Mouse (Mus musculus): ENCODE measurements around the gene Zc3h12b. TPM values are rescaled to one million over a fixed set of nuclear protein-coding genes. Genes with fewer than 3 reads are reported as not detected.

The Zc3h12b gene
- 0.51 and 0.91 TPM in 2 replicates for polyA plus RNA-seq (2011; ENCODE audit: insufficient read depth, insufficient read length, low read depth, missing spikeins)

GRCm38 (mm10) chrX:95711227-95712111 is at the start of gene Zc3h12b:
TSS of gene Zc3h12b (plus strand) at chrX:95711678.
- Histone ChIP-seq H3K27me3 (ENCODE audit: control insufficient read depth, insufficient read depth, low read length, poor library complexity, severe bottlenecking) (no peaks in the 10 kb centered on the region), H3K27ac (ENCODE audit: insufficient read depth, low read length) (no peak within 1 kb of the TSS), H3K36me3 (ENCODE audit: control insufficient read depth, insufficient read depth, low read length, poor library complexity, severe bottlenecking) (no peaks in the 10 kb centered on the region), H3K9ac (ENCODE audit: low read depth, poor library complexity, severe bottlenecking) (peak within 1 kb of the TSS; percentile 43; the same call in 1 of the 2 replicates), H3K9me3 (replicated peaks; ENCODE audit: control insufficient read depth, insufficient read depth, low read length, poor library complexity, severe bottlenecking) (no peaks in the 10 kb centered on the region), H3K4me1 (ENCODE audit: control insufficient read depth, insufficient read depth, low read length) (no peaks in the 10 kb centered on the region), H3K4me3 (ENCODE audit: low read depth, low read length) (peak within 1 kb of the TSS; percentile 63)
- no peak for TF ChIP-seq CTCF (IDR thresholded peaks at IDR 0.05; ENCODE audit: low read depth, low read length)
- TF ChIP-seq POLR2A (IDR thresholded peaks at IDR 0.05; ENCODE audit: insufficient read depth, low read length) = no peak
- no peak for TF ChIP-seq EP300 (IDR thresholded peaks at IDR 0.05; ENCODE audit: insufficient read depth, low read depth, low read length)

GRCm38 (mm10) chrX:95682206-95682605 is 29.3 kb upstream of the Zc3h12b start:
- Histone ChIP-seq H3K36me3 (ENCODE audit: control insufficient read depth, insufficient read depth, low read length, poor library complexity, severe bottlenecking) (no peaks in the 10 kb centered on the region), H3K9me3 (replicated peaks; ENCODE audit: control insufficient read depth, insufficient read depth, low read length, poor library complexity, severe bottlenecking) (no peaks in the 10 kb centered on the region), H3K9ac (ENCODE audit: low read depth, poor library complexity, severe bottlenecking) (no peak overlapping the region), H3K27me3 (ENCODE audit: control insufficient read depth, insufficient read depth, low read length, poor library complexity, severe bottlenecking) (no peaks in the 10 kb centered on the region), H3K4me3 (ENCODE audit: low read depth, low read length) (no peak overlapping the region), H3K4me1 (ENCODE audit: control insufficient read depth, insufficient read depth, low read length) (no peaks in the 10 kb centered on the region), H3K27ac (ENCODE audit: insufficient read depth, low read length) (no peak overlapping the region)
- no peak for TF ChIP-seq EP300 (IDR thresholded peaks at IDR 0.05; ENCODE audit: insufficient read depth, low read depth, low read length)
- no peak for TF ChIP-seq POLR2A (IDR thresholded peaks at IDR 0.05; ENCODE audit: insufficient read depth, low read length)
- no peak for TF ChIP-seq CTCF (IDR thresholded peaks at IDR 0.05; ENCODE audit: low read depth, low read length)

DNA sequence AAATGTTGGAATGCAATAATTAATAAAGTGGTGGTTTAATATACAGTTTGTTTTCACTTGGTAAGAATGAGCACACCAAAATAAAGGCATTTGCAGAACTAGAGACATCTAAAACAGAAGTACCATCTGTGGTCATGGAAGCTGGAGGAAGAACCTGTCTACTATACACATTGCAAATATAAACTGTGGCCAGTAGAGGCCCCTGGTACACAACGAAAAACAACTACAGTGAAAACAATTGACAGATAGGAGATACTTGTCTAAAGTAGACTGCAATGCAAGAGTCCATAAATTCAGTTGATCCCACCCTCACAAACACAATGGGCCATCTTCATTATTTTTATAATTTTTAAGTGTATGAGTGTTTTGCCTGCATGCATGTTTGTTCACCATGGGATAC is 24.4 kb upstream of the Zc3h12b start:
- H3K36me3 ChIP-seq (ENCODE audit: control insufficient read depth, insufficient read depth, low read length, poor library complexity, severe bottlenecking) = no peaks in the 10 kb centered on the region
- no peaks in the 10 kb centered on the region for H3K4me1 ChIP-seq (ENCODE audit: control insufficient read depth, insufficient read depth, low read length)
- H3K9ac ChIP-seq (ENCODE audit: low read depth, poor library complexity, severe bottlenecking) = no peak overlapping the region
- H3K9me3 ChIP-seq (replicated peaks; ENCODE audit: control insufficient read depth, insufficient read depth, low read length, poor library complexity, severe bottlenecking) = no peaks in the 10 kb centered on the region
- no peak overlapping the region for H3K4me3 ChIP-seq (ENCODE audit: low read depth, low read length)
- no peaks in the 10 kb centered on the region for H3K27me3 ChIP-seq (ENCODE audit: control insufficient read depth, insufficient read depth, low read length, poor library complexity, severe bottlenecking)
- no peak for TF ChIP-seq CTCF (IDR thresholded peaks at IDR 0.05; ENCODE audit: low read depth, low read length)
- TF ChIP-seq POLR2A (IDR thresholded peaks at IDR 0.05; ENCODE audit: insufficient read depth, low read length) = no peak
- TF ChIP-seq EP300 (IDR thresholded peaks at IDR 0.05; ENCODE audit: insufficient read depth, low read depth, low read length) = no peak
- H3K27ac ChIP-seq (ENCODE audit: insufficient read depth, low read length) = no peak overlapping the region

- Histone ChIP-seq H3K4me3 (ENCODE audit: low read depth, low read length) (no peak overlapping the region), H3K9ac (ENCODE audit: low read depth, poor library complexity, severe bottlenecking) (no peak overlapping the region), H3K4me1 (ENCODE audit: control insufficient read depth, insufficient read depth, low read length) (no peaks in the 10 kb centered on the region), H3K27me3 (ENCODE audit: control insufficient read depth, insufficient read depth, low read length, poor library complexity, severe bottlenecking) (no peaks in the 10 kb centered on the region), H3K27ac (ENCODE audit: insufficient read depth, low read length) (no peak overlapping the region), H3K36me3 (ENCODE audit: control insufficient read depth, insufficient read depth, low read length, poor library complexity, severe bottlenecking) (no peaks in the 10 kb centered on the region), H3K9me3 (replicated peaks; ENCODE audit: control insufficient read depth, insufficient read depth, low read length, poor library complexity, severe bottlenecking) (no peaks in the 10 kb centered on the region)
- TF ChIP-seq POLR2A (IDR thresholded peaks at IDR 0.05; ENCODE audit: insufficient read depth, low read length) (no peak), EP300 (IDR thresholded peaks at IDR 0.05; ENCODE audit: insufficient read depth, low read depth, low read length) (no peak), CTCF (IDR thresholded peaks at IDR 0.05; ENCODE audit: low read depth, low read length) (no peak)
Observed at GRCm38 (mm10) chrX:95738253-95738652, 26.8 kb downstream of the Zc3h12b start.

DNA sequence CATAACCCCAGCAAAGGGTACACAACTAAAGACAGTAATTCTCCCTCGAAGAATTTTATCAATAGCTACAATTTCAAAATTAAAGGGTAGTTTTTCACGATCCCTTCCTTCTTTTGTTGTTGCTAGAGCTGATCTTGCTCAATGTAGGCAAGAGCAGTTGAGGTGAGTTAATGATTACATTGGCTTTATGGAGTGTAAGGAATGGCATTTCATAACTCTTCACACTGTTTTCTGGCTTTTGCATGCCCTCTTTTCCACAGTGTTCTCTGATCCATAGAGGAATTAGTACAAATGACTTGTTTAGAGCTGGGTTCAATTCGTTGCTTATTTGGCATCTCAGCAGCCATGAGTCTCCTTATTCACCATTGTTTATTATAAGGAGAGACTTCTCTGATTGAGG is 84.4 kb downstream of the Zc3h12b start:
- TF ChIP-seq POLR2A (IDR thresholded peaks at IDR 0.05; ENCODE audit: insufficient read depth, low read length) (no peak), EP300 (IDR thresholded peaks at IDR 0.05; ENCODE audit: insufficient read depth, low read depth, low read length) (no peak), CTCF (IDR thresholded peaks at IDR 0.05; ENCODE audit: low read depth, low read length) (no peak)

DNA sequence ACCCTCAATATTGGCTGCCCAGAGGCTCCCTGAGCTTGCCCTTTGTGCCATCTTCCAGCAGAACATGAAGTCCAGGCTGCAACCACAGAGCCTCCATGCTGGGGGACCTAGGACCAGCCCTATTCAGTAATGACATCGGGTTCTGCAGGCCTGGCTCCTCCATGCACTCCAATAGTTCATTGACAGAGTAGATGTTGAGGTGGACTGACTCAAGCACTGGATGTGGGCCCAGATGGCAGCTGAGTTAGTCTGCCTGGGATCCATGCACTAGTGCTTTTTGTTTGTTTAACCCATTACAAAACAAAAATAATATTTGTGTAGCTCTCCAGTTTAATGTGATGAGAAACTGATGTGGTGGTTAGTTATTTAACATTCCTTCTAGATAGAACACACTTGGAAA is 90.3 kb downstream of the Zc3h12b start:
- no peak overlapping the region for H3K4me3 ChIP-seq (ENCODE audit: low read depth, low read length)
- no peak for TF ChIP-seq POLR2A (IDR thresholded peaks at IDR 0.05; ENCODE audit: insufficient read depth, low read length)
- no peak for TF ChIP-seq EP300 (IDR thresholded peaks at IDR 0.05; ENCODE audit: insufficient read depth, low read depth, low read length)
- TF ChIP-seq CTCF (IDR thresholded peaks at IDR 0.05; ENCODE audit: low read depth, low read length) = no peak
- no peaks in the 10 kb centered on the region for H3K9me3 ChIP-seq (replicated peaks; ENCODE audit: control insufficient read depth, insufficient read depth, low read length, poor library complexity, severe bottlenecking)
- no peaks in the 10 kb centered on the region for H3K36me3 ChIP-seq (ENCODE audit: control insufficient read depth, insufficient read depth, low read length, poor library complexity, severe bottlenecking)
- H3K27me3 ChIP-seq (ENCODE audit: control insufficient read depth, insufficient read depth, low read length, poor library complexity, severe bottlenecking) = no peaks in the 10 kb centered on the region
- no peak overlapping the region for H3K27ac ChIP-seq (ENCODE audit: insufficient read depth, low read length)
- H3K4me1 ChIP-seq (ENCODE audit: control insufficient read depth, insufficient read depth, low read length) = no peaks in the 10 kb centered on the region
- H3K9ac ChIP-seq (ENCODE audit: low read depth, poor library complexity, severe bottlenecking) = no peak overlapping the region

More for the DNA sequence above, 84.4 kb downstream of the Zc3h12b start:
- no peaks in the 10 kb centered on the region for H3K4me1 ChIP-seq (ENCODE audit: control insufficient read depth, insufficient read depth, low read length)
- H3K36me3 ChIP-seq (ENCODE audit: control insufficient read depth, insufficient read depth, low read length, poor library complexity, severe bottlenecking) = no peaks in the 10 kb centered on the region
- no peak overlapping the region for H3K4me3 ChIP-seq (ENCODE audit: low read depth, low read length)
- no peak overlapping the region for H3K27ac ChIP-seq (ENCODE audit: insufficient read depth, low read length)
- no peaks in the 10 kb centered on the region for H3K9me3 ChIP-seq (replicated peaks; ENCODE audit: control insufficient read depth, insufficient read depth, low read length, poor library complexity, severe bottlenecking)
- H3K9ac ChIP-seq (ENCODE audit: low read depth, poor library complexity, severe bottlenecking) = no peak overlapping the region
- H3K27me3 ChIP-seq (ENCODE audit: control insufficient read depth, insufficient read depth, low read length, poor library complexity, severe bottlenecking) = no peaks in the 10 kb centered on the region

Data from ES-Bruce4 (cell line).